Mouse (Mus musculus) MEL (cell line): ENCODE measurements around the gene Tpd52l2.

Source experiments
- EP300 ChIP-seq, 2 experiments: IDR thresholded peaks; 2 replicates each; pipeline ENCODE4 v1.6.1; 2011; ENCODE audit warnings: improper control_type of control experiment in 2 of 2, low read length in 2 of 2, low read depth in 1 of 2, mild to moderate bottlenecking in 1 of 2
- GATA1 ChIP-seq: IDR thresholded peaks from 2 replicates; pipeline ENCODE4 v1.6.1; 2011; ENCODE audit warnings: low read depth, low read length, improper control_type of control experiment
- MAFK ChIP-seq: IDR thresholded peaks from 2 replicates; pipeline ENCODE4 v1.6.1; 2011; ENCODE audit warnings: low read depth, mild to moderate bottlenecking, low read length, improper control_type of control experiment, borderline replicate concordance
- MAX ChIP-seq: IDR thresholded peaks from 2 replicates; pipeline ENCODE4 v1.6.1; 2011; ENCODE audit warnings: low read length, improper control_type of control experiment
- MEF2A ChIP-seq: IDR thresholded peaks from 2 replicates; pipeline ENCODE4 v1.6.1; 2014; ENCODE audit warnings: low read depth, mild to moderate bottlenecking, inconsistent platforms, low read length, improper control_type of control experiment; ENCODE audit not compliant: poor library complexity, insufficient replicate concordance, severe bottlenecking; ENCODE audit errors: extremely low read depth

- TF ChIP-seq MEF2A (no peak), GATA1 (no peak), MAFK (no peak), MAX (no peak), EP300 (IDR thresholded peaks at IDR 0.05; ENCODE audit: low read depth in 1 of 2, low read length in 2 of 2) (no peak)
Observed at GRCm38 (mm10) chr2:181483562-181484318, 13.2 kb upstream of the Tpd52l2 start.
